8 mouse cellular contexts compared by ENCODE assay signal in the genomic region with DNA sequence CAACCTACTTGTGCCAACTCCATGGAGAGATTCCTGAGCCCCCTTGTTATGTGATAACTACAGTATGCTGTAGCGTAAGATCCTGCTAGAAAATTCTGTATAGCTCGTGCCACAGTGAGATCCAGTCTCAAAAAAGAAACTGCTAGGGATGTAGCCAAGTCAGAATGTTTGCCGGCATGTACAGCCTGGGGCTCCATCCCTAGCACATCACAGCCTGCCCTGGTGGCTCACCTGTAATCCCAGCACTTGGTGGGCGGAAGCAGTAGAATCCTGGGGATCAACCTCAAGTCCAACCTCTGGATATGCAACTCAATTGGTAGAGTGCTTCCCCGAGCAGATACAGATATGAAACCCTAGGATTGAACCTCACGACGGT. TPM values are rescaled to one million over a fixed set of nuclear protein-coding genes. Genes with fewer than 3 reads are reported as not detected.
DNase-seq lines count a peak whose midpoint lies in the region; ATAC-seq and TF ChIP-seq lines count a peak whose summit lies in the region.

No protein-coding gene starts in this region.

- H3K36me3 ChIP-seq in heart, postnatal 0 days (replicated peaks; ENCODE audit: control insufficient read depth, insufficient read depth, low read length) = no peaks in the 10 kb centered on the region
- peaks cover 28% of the 10 kb centered on the region for H3K36me3 ChIP-seq in G1E (replicated peaks)
- no peaks in the 10 kb centered on the region for H3K36me3 ChIP-seq in forebrain, embryonic 16.5 days (ENCODE audit: control insufficient read depth, insufficient read depth)

- 11% methylated on average over 7 of the region's 7 CpGs for WGBS in heart, postnatal 0 days
- WGBS in forebrain, embryonic 16.5 days = 17% methylated on average over 7 of the region's 7 CpGs

- H3K9ac ChIP-seq in heart, postnatal 0 days (replicated peaks; ENCODE audit: low read depth, low read length) = peak overlapping the region; percentile 100
- H3K9ac ChIP-seq in forebrain, embryonic 16.5 days (replicated peaks; ENCODE audit: low read depth, low read length) = peak overlapping the region; percentile 99

- H3K4me2 ChIP-seq in heart, postnatal 0 days (ENCODE audit: low read depth, low read length) = peak overlapping the region; percentile 72
- H3K4me2 ChIP-seq in forebrain, embryonic 16.5 days (ENCODE audit: low read length) = peak overlapping the region; percentile 94

- peak overlapping the region; percentile 99 for H3K4me3 ChIP-seq in heart, postnatal 0 days (ENCODE audit: low read depth, low read length)
- H3K4me3 ChIP-seq in G1E (ENCODE audit: low read depth, low read length) = peak overlapping the region; percentile 86
- H3K4me3 ChIP-seq in forebrain, embryonic 16.5 days (replicated peaks; ENCODE audit: low read length) = peak overlapping the region; percentile 98

- DNase-seq in heart, postnatal 0 days (ENCODE audit: low spot score) = no peak
- no peak for DNase-seq in heart, adult 11 months
- DNase-seq in G1E (ENCODE audit: low spot score) = no peak
- DNase-seq in ovary, adult 18-20 months (ENCODE audit: low spot score) = no peak
- no peak for DNase-seq in embryo, embryonic 9.5 days (ENCODE audit: extremely low spot score)
- no peak for DNase-seq in layer of hippocampus, adult 8-10 months (ENCODE audit: low spot score in 2 of 2)

- peaks cover 20% of the 10 kb centered on the region for H3K4me1 ChIP-seq in heart, postnatal 0 days (ENCODE audit: control insufficient read depth, insufficient read depth)
- H3K4me1 ChIP-seq in G1E (ENCODE audit: insufficient read depth, low read depth, low read length) = peaks cover 45% of the 10 kb centered on the region
- peaks cover 28% of the 10 kb centered on the region for H3K4me1 ChIP-seq in forebrain, embryonic 16.5 days (replicated peaks; ENCODE audit: control insufficient read depth, insufficient read depth, low read length)

- H3K27ac ChIP-seq in heart, postnatal 0 days (ENCODE audit: low read depth) = peak overlapping the region; percentile 100
- peak overlapping the region; percentile 93 for H3K27ac ChIP-seq in forebrain, embryonic 16.5 days (ENCODE audit: low read length)

- H3K27me3 ChIP-seq in heart, postnatal 0 days (ENCODE audit: control insufficient read depth, insufficient read depth, low read length) = no peaks in the 10 kb centered on the region
- peaks cover 3% of the 10 kb centered on the region; the same call in 1 of the 2 replicates for H3K27me3 ChIP-seq in G1E (ENCODE audit: insufficient read depth, low read length)
- H3K27me3 ChIP-seq in forebrain, embryonic 16.5 days (replicated peaks; ENCODE audit: control insufficient read depth, insufficient read depth, low read length) = no peaks in the 10 kb centered on the region

- H3K9me3 ChIP-seq in heart, postnatal 0 days (replicated peaks; ENCODE audit: control insufficient read depth, low read length) = no peaks in the 10 kb centered on the region
- no peaks in the 10 kb centered on the region for H3K9me3 ChIP-seq in G1E (replicated peaks)
- H3K9me3 ChIP-seq in forebrain, embryonic 16.5 days (ENCODE audit: control insufficient read depth, low read length) = no peaks in the 10 kb centered on the region

- TF ChIP-seq CTCF in heart, postnatal 0 days (IDR thresholded peaks at IDR 0.05; ENCODE audit: low read depth) = no peak
- no peak for TF ChIP-seq CTCF in G1E (IDR thresholded peaks at IDR 0.05; ENCODE audit: low read depth, low read length)

- no peak for TF ChIP-seq EP300 in heart, postnatal 0 days (IDR thresholded peaks at IDR 0.05; ENCODE audit: low read depth)

- no peak; the same call in 1 of the 2 replicates for ATAC-seq in heart, postnatal 0 days (ENCODE audit: insufficient read depth, low read depth)
- no peak for ATAC-seq in G1E (ENCODE audit: extremely low read depth, insufficient number of reproducible peaks, low FRiP score, poor library complexity, severe bottlenecking)
- ATAC-seq in forebrain, embryonic 16.5 days = no peak; the same call in 1 of the 2 replicates
- peak; percentile 28 for ATAC-seq in megakaryocyte-erythroid progenitor cell, adult 5-6 weeks (replicated peaks; ENCODE audit: low FRiP score, low TSS enrichment, poor library complexity, severe bottlenecking)

RNA-seq across cellular contexts. Expression of a gene that starts 0.5 kb away (rescaled TPM):
- total RNA-seq in heart, postnatal 0 days (2014; rRNA removed; ENCODE audit: low replicate concordance) = 135 and 194 TPM in 2 replicates
- polyA plus RNA-seq in heart, postnatal 0 days (2015; fragmentation: Nextera tagmentation; extraction: Ambion mirVana) = 241 and 249 TPM in 2 replicates
- total RNA-seq in G1E (2014; fragmentation: Nextera tagmentation) = 802 and 891 TPM in 2 replicates
- total RNA-seq in G1E (2017) = 150 and 168 TPM in 2 replicates
- polyA plus RNA-seq in G1E (2012) = 93.2 and 99.6 TPM in 2 replicates
- 385 and 445 TPM in 2 replicates for polyA plus RNA-seq in forebrain, embryonic 16.5 days (2015; fragmentation: Nextera tagmentation; extraction: Ambion mirVana)
- total RNA-seq in megakaryocyte-erythroid progenitor cell, adult 5-6 weeks (2014; fragmentation: Nextera tagmentation) = 140 and 211 TPM in 2 replicates
- 64.1 and 110 TPM in 2 replicates for total RNA-seq in megakaryocyte-erythroid progenitor cell, adult 5-6 weeks (2017)
- 100 to 1,000 TPM; 399 to 419 (median 408) TPM for total RNA-seq in layer of hippocampus, adult 8-10 months (2022)
